Mouse (Mus musculus): ENCODE results near the gene Stx5a. TPM values are rescaled to one million over a fixed set of nuclear protein-coding genes. Genes with fewer than 3 reads are reported as not detected.
A peak's percentile ranks its signal among the peaks of the same experiment; 100 is the strongest.

The Stx5a gene
- polyA plus RNA-seq, 1 experiment from 2014 or later = 143 TPM

- Histone ChIP-seq H3K9ac (replicated peaks; ENCODE audit: low read depth) (peak within 1 kb of the TSS; percentile 75), H3K4me1 (ENCODE audit: insufficient read depth, low read depth, low read length) (peaks cover 10% of the 10 kb centered on the region), H3K36me3 (ENCODE audit: insufficient read depth, low read length) (peaks cover 11% of the 10 kb centered on the region), H3K9me3 (ENCODE audit: low read length) (no peaks in the 10 kb centered on the region), H3K4me3 (ENCODE audit: low read depth, low read length) (peak within 1 kb of the TSS; percentile 67), H3K27me3 (replicated peaks; ENCODE audit: insufficient read depth, low read length) (no peaks in the 10 kb centered on the region), H3K4me2 (replicated peaks; ENCODE audit: low read depth, low read length) (peak within 1 kb of the TSS; percentile 86), H3K27ac (ENCODE audit: low read length) (peak within 1 kb of the TSS; percentile 74)
- under 1% methylated on average over 25 of the region's 25 CpGs for WGBS
- TF ChIP-seq EP300 (IDR thresholded peaks at IDR 0.05) = no peak
- no peak for TF ChIP-seq CTCF (IDR thresholded peaks at IDR 0.05)
- DNase-seq (ENCODE audit: low spot score) (peak; percentile 98), ATAC-seq (peak; percentile 74)
These were observed 57.2 kb downstream of the Stx5a start, which contains the start of gene Polr2g for GRCm38 (mm10) chr19:8798264-8798946. Gene Polr2g (minus strand): TSS chr19:8798577.

DNA sequence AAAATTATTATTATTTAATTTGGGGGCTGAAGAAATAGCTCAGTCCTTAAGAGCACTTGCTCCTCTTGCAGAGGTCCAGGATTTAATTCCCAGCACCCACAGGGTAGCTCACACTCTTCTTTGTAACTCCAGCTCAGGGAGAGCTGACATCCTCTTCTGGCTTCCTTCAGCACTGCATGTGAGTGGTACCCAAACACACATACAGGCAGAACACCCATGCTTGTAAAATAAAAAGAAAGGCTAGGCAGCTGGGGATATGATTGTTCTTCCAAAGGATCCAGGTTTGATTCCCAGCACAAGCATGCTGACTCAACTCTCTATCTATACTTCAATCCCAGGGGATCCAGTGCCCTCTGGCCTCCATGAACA, 57.7 kb downstream of the Stx5a start:
- peaks cover 10% of the 10 kb centered on the region for H3K4me1 ChIP-seq (ENCODE audit: insufficient read depth, low read depth, low read length)
- no peak overlapping the region for H3K9ac ChIP-seq (replicated peaks; ENCODE audit: low read depth)
- peak overlapping the region; percentile 67 for H3K4me3 ChIP-seq (ENCODE audit: low read depth, low read length)
- ATAC-seq (no peak), DNase-seq (ENCODE audit: low spot score) (no peak)
- peak overlapping the region; percentile 86; the same call in 1 of the 2 replicates for H3K4me2 ChIP-seq (replicated peaks; ENCODE audit: low read depth, low read length)
- peaks cover 8% of the 10 kb centered on the region; the same call in 1 of the 2 replicates for H3K36me3 ChIP-seq (ENCODE audit: insufficient read depth, low read length)
- H3K27me3 ChIP-seq (replicated peaks; ENCODE audit: insufficient read depth, low read length) = no peaks in the 10 kb centered on the region
- no peaks in the 10 kb centered on the region for H3K9me3 ChIP-seq (ENCODE audit: low read length)
- TF ChIP-seq EP300 (IDR thresholded peaks at IDR 0.05) (no peak), CTCF (IDR thresholded peaks at IDR 0.05) (0 out of 2 replicates have a peak, but pooled peaks have one; percentile 9)
- H3K27ac ChIP-seq (ENCODE audit: low read length) = no peak overlapping the region

GRCm38 (mm10) chr19:8802130-8802821, 61.1 kb downstream of the Stx5a start, which contains the start of gene Zbtb3:
Gene Zbtb3 (plus strand): TSS chr19:8802555.
- under 1% methylated on average over 30 of the region's 30 CpGs for WGBS
- Histone ChIP-seq H3K4me2 (replicated peaks; ENCODE audit: low read depth, low read length) (peak within 1 kb of the TSS; percentile 66), H3K27me3 (replicated peaks; ENCODE audit: insufficient read depth, low read length) (no peaks in the 10 kb centered on the region), H3K9ac (replicated peaks; ENCODE audit: low read depth) (no peak within 1 kb of the TSS), H3K4me1 (ENCODE audit: insufficient read depth, low read depth, low read length) (peaks cover 10% of the 10 kb centered on the region), H3K4me3 (ENCODE audit: low read depth, low read length) (peak within 1 kb of the TSS; percentile 55), H3K9me3 (ENCODE audit: low read length) (no peaks in the 10 kb centered on the region), H3K36me3 (ENCODE audit: insufficient read depth, low read length) (peaks cover 5% of the 10 kb centered on the region; the same call in 1 of the 2 replicates), H3K27ac (ENCODE audit: low read length) (peak within 1 kb of the TSS; percentile 64)
- ATAC-seq = peak; percentile 97
- peak; percentile 100 for DNase-seq (ENCODE audit: low spot score)
- TF ChIP-seq EP300 (IDR thresholded peaks at IDR 0.05) = peak; percentile 77
- no peak for TF ChIP-seq CTCF (IDR thresholded peaks at IDR 0.05)

GRCm38 (mm10) chr19:8803204-8803780, 62.1 kb downstream of the Stx5a start:
- 0 out of 2 replicates have a peak overlapping the region, but pooled peaks have one; percentile 64 for H3K27ac ChIP-seq (ENCODE audit: low read length)
- 0 out of 2 replicates have a peak overlapping the region, but pooled peaks have one; percentile 55 for H3K4me3 ChIP-seq (ENCODE audit: low read depth, low read length)

GRCm38 (mm10) chr19:8803879-8804660, 62.9 kb downstream of the Stx5a start:
- 86% methylated on average over 11 of the region's 11 CpGs for WGBS
- no peak overlapping the region for H3K4me2 ChIP-seq (replicated peaks; ENCODE audit: low read depth, low read length)
- no peak overlapping the region for H3K9ac ChIP-seq (replicated peaks; ENCODE audit: low read depth)
- DNase-seq (ENCODE audit: low spot score) = no peak
- H3K27ac ChIP-seq (ENCODE audit: low read length) = no peak overlapping the region
- no peaks in the 10 kb centered on the region for H3K9me3 ChIP-seq (ENCODE audit: low read length)
- TF ChIP-seq EP300 (IDR thresholded peaks at IDR 0.05) (no peak), CTCF (IDR thresholded peaks at IDR 0.05) (no peak)
- H3K27me3 ChIP-seq (replicated peaks; ENCODE audit: insufficient read depth, low read length) = no peaks in the 10 kb centered on the region
- no peak for ATAC-seq
- peaks cover 6% of the 10 kb centered on the region; the same call in 1 of the 2 replicates for H3K36me3 ChIP-seq (ENCODE audit: insufficient read depth, low read length)
- no peak overlapping the region for H3K4me3 ChIP-seq (ENCODE audit: low read depth, low read length)
- H3K4me1 ChIP-seq (ENCODE audit: insufficient read depth, low read depth, low read length) = peaks cover 4% of the 10 kb centered on the region; the same call in 1 of the 2 replicates

More at GRCm38 (mm10) chr19:8803204-8803780, 62.1 kb downstream of the Stx5a start:
- Histone ChIP-seq H3K4me2 (replicated peaks; ENCODE audit: low read depth, low read length) (peak overlapping the region; percentile 53; the same call in 1 of the 2 replicates), H3K4me1 (ENCODE audit: insufficient read depth, low read depth, low read length) (peaks cover 4% of the 10 kb centered on the region; the same call in 1 of the 2 replicates), H3K27me3 (replicated peaks; ENCODE audit: insufficient read depth, low read length) (no peaks in the 10 kb centered on the region), H3K9ac (replicated peaks; ENCODE audit: low read depth) (no peak overlapping the region), H3K9me3 (ENCODE audit: low read length) (no peaks in the 10 kb centered on the region), H3K36me3 (ENCODE audit: insufficient read depth, low read length) (peaks cover 6% of the 10 kb centered on the region; the same call in 1 of the 2 replicates)
- TF ChIP-seq EP300 (IDR thresholded peaks at IDR 0.05) (no peak), CTCF (IDR thresholded peaks at IDR 0.05) (no peak)
- WGBS = 84% methylated on average over 9 of the region's 9 CpGs
- DNase-seq (ENCODE audit: low spot score) (no peak), ATAC-seq (no peak)

Small RNAs within 50 kb of the gene (microRNA-seq; reads per million reads assigned to microRNA genes)
- gene Mir6992 = not detected

Other genes starting within 250 kb of the Stx5a start
- 0.20 and 0.56 TPM in 2 replicates for gene Slc22a8, start 150.2 kb upstream of the Stx5a start, polyA plus RNA-seq (2015; fragmentation: Nextera tagmentation; extraction: Ambion mirVana)
- not detected in 2 replicates for gene Slc22a6, start 123.4 kb upstream of the Stx5a start, polyA plus RNA-seq (2015; fragmentation: Nextera tagmentation; extraction: Ambion mirVana)
- gene Chrm1, start 77.6 kb upstream of the Stx5a start, polyA plus RNA-seq (2015; fragmentation: Nextera tagmentation; extraction: Ambion mirVana) = 0.14 and 0.21 TPM in 2 replicates
- gene Slc3a2, start 18.0 kb upstream of the Stx5a start, polyA plus RNA-seq (2015; fragmentation: Nextera tagmentation; extraction: Ambion mirVana) = 91.8 and 97.9 TPM in 2 replicates
- 45.3 and 48.7 TPM in 2 replicates for gene Wdr74, start 5.6 kb upstream of the Stx5a start, polyA plus RNA-seq (2015; fragmentation: Nextera tagmentation; extraction: Ambion mirVana)
- 0.75 and 0.82 TPM in 2 replicates for gene 1700092M07Rik, start 695 bp upstream of the Stx5a start, polyA plus RNA-seq (2015; fragmentation: Nextera tagmentation; extraction: Ambion mirVana)
- gene Nxf1, start 15.7 kb downstream of the Stx5a start, polyA plus RNA-seq (2015; fragmentation: Nextera tagmentation; extraction: Ambion mirVana) = 88.8 and 89.7 TPM in 2 replicates
- gene Tmem223, start 29.6 kb downstream of the Stx5a start, polyA plus RNA-seq (2015; fragmentation: Nextera tagmentation; extraction: Ambion mirVana) = 157 and 159 TPM in 2 replicates
- gene Tmem179b, start 33.1 kb downstream of the Stx5a start, polyA plus RNA-seq (2015; fragmentation: Nextera tagmentation; extraction: Ambion mirVana) = 114 and 127 TPM in 2 replicates
- gene Taf6l, start 45.0 kb downstream of the Stx5a start, polyA plus RNA-seq (2015; fragmentation: Nextera tagmentation; extraction: Ambion mirVana) = 11.8 and 12.9 TPM in 2 replicates
- 110 and 123 TPM in 2 replicates for gene Polr2g, start 57.2 kb downstream of the Stx5a start, polyA plus RNA-seq (2015; fragmentation: Nextera tagmentation; extraction: Ambion mirVana)
- gene Zbtb3, start 61.1 kb downstream of the Stx5a start, polyA plus RNA-seq (2015; fragmentation: Nextera tagmentation; extraction: Ambion mirVana) = 2.3 and 2.6 TPM in 2 replicates
- gene Ttc9c, start 77.9 kb downstream of the Stx5a start, polyA plus RNA-seq (2015; fragmentation: Nextera tagmentation; extraction: Ambion mirVana) = 21.4 and 22.8 TPM in 2 replicates
- gene Hnrnpul2, start 78.6 kb downstream of the Stx5a start, polyA plus RNA-seq (2015; fragmentation: Nextera tagmentation; extraction: Ambion mirVana) = 4.3 and 5.3 TPM in 2 replicates
- not detected in 2 replicates for gene AC129217.1, start 88.4 kb downstream of the Stx5a start, polyA plus RNA-seq (2015; fragmentation: Nextera tagmentation; extraction: Ambion mirVana)
- gene Bscl2, start 96.1 kb downstream of the Stx5a start, polyA plus RNA-seq (2015; fragmentation: Nextera tagmentation; extraction: Ambion mirVana) = 66.3 and 66.8 TPM in 2 replicates
- 0.35 and 0.46 TPM in 2 replicates for gene Gng3, start 97.8 kb downstream of the Stx5a start, polyA plus RNA-seq (2015; fragmentation: Nextera tagmentation; extraction: Ambion mirVana)
- gene Lrrn4cl, start 109.4 kb downstream of the Stx5a start, polyA plus RNA-seq (2015; fragmentation: Nextera tagmentation; extraction: Ambion mirVana) = 1.7 and 1.9 TPM in 2 replicates
- gene Ubxn1, start 130.1 kb downstream of the Stx5a start, polyA plus RNA-seq (2015; fragmentation: Nextera tagmentation; extraction: Ambion mirVana) = 153 and 164 TPM in 2 replicates
- gene Uqcc3, start 139.5 kb downstream of the Stx5a start, polyA plus RNA-seq (2015; fragmentation: Nextera tagmentation; extraction: Ambion mirVana) = 75.2 and 84.3 TPM in 2 replicates
- 33.6 and 40.0 TPM in 2 replicates for gene Lbhd1, start 142.3 kb downstream of the Stx5a start, polyA plus RNA-seq (2015; fragmentation: Nextera tagmentation; extraction: Ambion mirVana)
- not detected in 2 replicates for gene Gm49403, start 142.5 kb downstream of the Stx5a start, polyA plus RNA-seq (2015; fragmentation: Nextera tagmentation; extraction: Ambion mirVana)
- 44.4 and 45.3 TPM in 2 replicates for gene 1810009A15Rik, start 147.4 kb downstream of the Stx5a start, polyA plus RNA-seq (2015; fragmentation: Nextera tagmentation; extraction: Ambion mirVana)
- not detected in 2 replicates for gene Gm49416, start 147.5 kb downstream of the Stx5a start, polyA plus RNA-seq (2015; fragmentation: Nextera tagmentation; extraction: Ambion mirVana)
- gene Ints5, start 151.6 kb downstream of the Stx5a start, polyA plus RNA-seq (2015; fragmentation: Nextera tagmentation; extraction: Ambion mirVana) = 16.6 and 16.7 TPM in 2 replicates
- 41.4 and 45.7 TPM in 2 replicates for gene Ganab, start 156.7 kb downstream of the Stx5a start, polyA plus RNA-seq (2015; fragmentation: Nextera tagmentation; extraction: Ambion mirVana)
- gene B3gat3, start 179.0 kb downstream of the Stx5a start, polyA plus RNA-seq (2015; fragmentation: Nextera tagmentation; extraction: Ambion mirVana) = 39.5 and 39.6 TPM in 2 replicates
- gene Rom1, start 187.9 kb downstream of the Stx5a start, polyA plus RNA-seq (2015; fragmentation: Nextera tagmentation; extraction: Ambion mirVana) = 4.9 and 5.7 TPM in 2 replicates
- gene Eml3, start 188.1 kb downstream of the Stx5a start, polyA plus RNA-seq (2015; fragmentation: Nextera tagmentation; extraction: Ambion mirVana) = 28.6 and 30.5 TPM in 2 replicates
- 81.8 and 84.7 TPM in 2 replicates for gene Mta2, start 200.5 kb downstream of the Stx5a start, polyA plus RNA-seq (2015; fragmentation: Nextera tagmentation; extraction: Ambion mirVana)
- gene Tut1, start 212.4 kb downstream of the Stx5a start, polyA plus RNA-seq (2015; fragmentation: Nextera tagmentation; extraction: Ambion mirVana) = 12.8 and 13.6 TPM in 2 replicates
- 153 and 159 TPM in 2 replicates for gene Eef1g, start 225.6 kb downstream of the Stx5a start, polyA plus RNA-seq (2015; fragmentation: Nextera tagmentation; extraction: Ambion mirVana)
- 151 and 163 TPM in 2 replicates for gene Ahnak, start 247.9 kb downstream of the Stx5a start, polyA plus RNA-seq (2015; fragmentation: Nextera tagmentation; extraction: Ambion mirVana)

All from lung, postnatal 0 days (tissue).